Mouse (Mus musculus) stomach, embryonic 15.5 days (tissue): ENCODE results near the gene Ppp1r37. TPM values are rescaled to one million over a fixed set of nuclear protein-coding genes. Genes with fewer than 3 reads are reported as not detected.

Experiments used
- ATAC-seq: fragments of 200-750 bp; cut with Nextera tagmentation; 2 replicates; pipeline ENCODE4 v1.8.0; 2017; ENCODE audit warnings: low read depth, moderate number of reproducible peaks, moderate TSS enrichment; ENCODE audit not compliant: insufficient read depth, low FRiP score
- H3K27ac ChIP-seq: fragments of 300-500 bp; sonication (generic); 2 replicates; pipeline ENCODE4 v1.5.1; 2015; ENCODE audit warnings: mild to moderate bottlenecking, inconsistent platforms
- H3K27me3 ChIP-seq: fragments of 300-500 bp; sonication (generic); replicated peaks from 2 replicates; pipeline ENCODE4 v1.6.1; 2015; ENCODE audit warnings: inconsistent platforms
- H3K36me3 ChIP-seq: fragments of 300-500 bp; sonication (generic); 2 replicates; pipeline ENCODE4 v1.6.1; 2015; ENCODE audit warnings: inconsistent platforms
- H3K4me1 ChIP-seq: fragments of 300-500 bp; sonication (generic); 2 replicates; pipeline ENCODE4 v1.6.1; 2015; ENCODE audit warnings: inconsistent platforms
- H3K4me2 ChIP-seq: fragments of 300-500 bp; sonication (generic); 2 replicates; pipeline ENCODE4 v1.6.1; 2015; ENCODE audit warnings: mild to moderate bottlenecking, inconsistent platforms
- H3K4me3 ChIP-seq: fragments of 300-500 bp; sonication (generic); replicated peaks from 2 replicates; pipeline ENCODE4 v1.5.1; 2015; ENCODE audit warnings: inconsistent platforms
- H3K9ac ChIP-seq: fragments of 300-500 bp; sonication (generic); 2 replicates; pipeline ENCODE4 v1.6.1; 2015; ENCODE audit warnings: inconsistent platforms
- H3K9me3 ChIP-seq: fragments of 300-500 bp; sonication (generic); 2 replicates; pipeline ENCODE4 v1.6.1; 2016; ENCODE audit warnings: inconsistent platforms
- WGBS: fragments of 180-500 bp; shearing (Covaris S2); methylation state at CpG from one replicate; pipeline ENCODE4 v1.1.7; 2015; 5-methylcytosine and 5-hydroxymethylcytosine counted together
- polyA plus RNA-seq: library from polyadenylated mRNA; unstranded; fragments of >200 nt; fragmentation: Nextera tagmentation; extraction: Ambion mirVana; gene quantifications from 2 replicates; pipeline ENCODE4 v1.2.1, GENCODE M21; 2015

Ppp1r37 gene
- polyA plus RNA-seq, 1 experiment from 2014 or later, result 25.3 TPM

DNA sequence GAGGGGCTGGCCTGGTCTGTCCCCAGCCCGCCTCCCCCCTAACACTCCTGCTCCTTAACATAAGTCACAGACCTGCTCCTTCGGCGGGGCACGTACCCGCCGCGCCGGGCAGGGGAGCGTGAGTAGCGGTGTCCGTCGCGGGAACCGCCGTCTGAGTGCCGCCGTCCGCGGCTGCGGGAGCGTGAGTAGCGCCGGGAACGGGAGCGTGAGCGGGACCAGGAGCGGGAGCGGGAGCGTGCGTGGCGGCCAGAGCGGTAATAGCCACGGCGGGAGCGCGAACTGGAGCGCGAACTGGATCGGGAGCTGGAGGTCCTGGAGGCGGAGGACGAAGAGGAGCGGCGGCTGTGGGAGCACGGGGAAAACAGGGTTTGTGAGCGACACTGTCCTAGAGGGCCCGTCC lies 23.4 kb upstream of the Ppp1r37 start:
- peaks cover 86% of the 10 kb centered on the region for H3K36me3 ChIP-seq
- H3K9ac ChIP-seq, result no peak overlapping the region
- H3K4me2 ChIP-seq, result no peak overlapping the region
- H3K9me3 ChIP-seq, result no peaks in the 10 kb centered on the region
- no peak for ATAC-seq
- no peaks in the 10 kb centered on the region for H3K27me3 ChIP-seq
- no peaks in the 10 kb centered on the region for H3K4me1 ChIP-seq
- no peak overlapping the region for H3K27ac ChIP-seq
- no peak overlapping the region for H3K4me3 ChIP-seq
- WGBS, result 83% methylated on average over 46 of the region's 46 CpGs

DNA sequence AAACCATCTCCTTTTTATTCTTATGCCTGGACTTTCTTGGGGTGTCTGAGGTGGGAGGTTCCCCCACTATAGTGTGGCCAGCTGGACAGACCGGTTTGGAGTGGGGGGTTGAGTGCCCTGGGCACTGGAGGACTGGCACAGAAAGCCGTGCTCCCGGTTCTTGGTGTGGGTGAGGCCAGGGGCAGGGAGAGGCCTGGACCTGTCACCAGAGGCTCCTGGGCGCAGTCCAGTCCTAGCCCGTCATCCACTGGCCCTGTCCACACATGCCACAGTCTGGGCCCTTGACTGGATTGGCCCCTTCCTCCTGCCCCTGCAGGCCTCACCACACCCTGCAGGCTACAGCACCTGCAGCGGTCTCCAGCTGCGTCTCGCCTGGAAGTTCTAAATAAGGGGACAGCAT lies 17.8 kb upstream of the Ppp1r37 start:
- no peak for ATAC-seq
- Histone ChIP-seq H3K9ac (no peak overlapping the region), H3K27me3 (peaks cover 18% of the 10 kb centered on the region), H3K4me2 (no peak overlapping the region), H3K27ac (peak overlapping the region; percentile 59), H3K4me3 (no peak overlapping the region), H3K4me1 (peaks cover 14% of the 10 kb centered on the region), H3K9me3 (no peaks in the 10 kb centered on the region), H3K36me3 (peaks cover 41% of the 10 kb centered on the region)
- WGBS, result 83% methylated on average over 8 of the region's 8 CpGs

DNA sequence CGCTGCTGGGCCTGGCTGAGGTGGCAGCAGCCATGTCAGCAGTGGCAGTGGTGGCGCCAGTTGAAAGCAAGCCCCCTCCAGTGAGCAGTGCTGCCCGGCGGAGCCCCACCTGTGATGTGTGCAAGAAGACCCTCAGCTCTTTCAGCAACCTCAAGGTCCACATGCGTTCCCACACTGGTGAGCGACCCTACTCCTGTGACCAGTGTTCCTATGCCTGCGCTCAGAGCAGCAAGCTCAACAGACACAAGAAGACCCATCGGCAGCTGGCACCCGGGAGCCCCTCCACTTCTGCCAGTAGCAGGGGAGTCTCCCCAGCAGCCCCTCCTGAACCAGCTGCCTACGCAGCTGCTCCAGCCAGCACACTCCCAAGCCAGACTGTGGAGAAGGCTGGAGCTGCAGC lies 16.9 kb upstream of the Ppp1r37 start:
- Histone ChIP-seq H3K4me2 (no peak overlapping the region), H3K9me3 (no peaks in the 10 kb centered on the region), H3K27me3 (peaks cover 18% of the 10 kb centered on the region), H3K4me1 (peaks cover 14% of the 10 kb centered on the region), H3K9ac (no peak overlapping the region), H3K27ac (peak overlapping the region; percentile 59; the same call in 1 of the 2 replicates), H3K4me3 (no peak overlapping the region), H3K36me3 (peaks cover 35% of the 10 kb centered on the region)
- ATAC-seq, result no peak
- WGBS, result 85% methylated on average over 10 of the region's 10 CpGs

DNA sequence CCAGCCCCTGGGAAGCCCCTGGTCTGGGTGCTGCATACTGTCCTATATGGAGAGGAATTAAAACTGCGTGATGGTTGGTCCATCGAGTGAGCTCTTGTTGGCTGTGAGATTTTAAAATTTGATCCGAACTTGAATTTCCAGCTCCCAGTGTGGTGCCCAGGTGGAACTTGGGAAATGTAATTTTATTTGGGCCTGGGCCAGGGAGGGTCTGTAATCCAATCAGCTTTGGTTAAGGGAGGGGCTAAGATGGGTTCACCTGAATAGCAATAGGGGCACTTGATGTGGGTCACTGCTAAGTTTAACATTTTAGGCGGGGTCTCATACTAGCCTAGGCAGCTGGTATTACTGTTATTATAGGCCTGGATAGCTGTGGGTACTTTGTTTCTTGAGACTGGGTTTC lies 15.6 kb upstream of the Ppp1r37 start:
- Histone ChIP-seq H3K27me3 (peaks cover 18% of the 10 kb centered on the region), H3K27ac (no peak overlapping the region), H3K36me3 (peaks cover 22% of the 10 kb centered on the region), H3K4me1 (peaks cover 14% of the 10 kb centered on the region), H3K4me2 (peak overlapping the region; percentile 95), H3K9me3 (no peaks in the 10 kb centered on the region), H3K9ac (no peak overlapping the region), H3K4me3 (peak overlapping the region; percentile 45)
- WGBS, result 62% methylated on average over 4 of the region's 4 CpGs
- no peak for ATAC-seq

DNA sequence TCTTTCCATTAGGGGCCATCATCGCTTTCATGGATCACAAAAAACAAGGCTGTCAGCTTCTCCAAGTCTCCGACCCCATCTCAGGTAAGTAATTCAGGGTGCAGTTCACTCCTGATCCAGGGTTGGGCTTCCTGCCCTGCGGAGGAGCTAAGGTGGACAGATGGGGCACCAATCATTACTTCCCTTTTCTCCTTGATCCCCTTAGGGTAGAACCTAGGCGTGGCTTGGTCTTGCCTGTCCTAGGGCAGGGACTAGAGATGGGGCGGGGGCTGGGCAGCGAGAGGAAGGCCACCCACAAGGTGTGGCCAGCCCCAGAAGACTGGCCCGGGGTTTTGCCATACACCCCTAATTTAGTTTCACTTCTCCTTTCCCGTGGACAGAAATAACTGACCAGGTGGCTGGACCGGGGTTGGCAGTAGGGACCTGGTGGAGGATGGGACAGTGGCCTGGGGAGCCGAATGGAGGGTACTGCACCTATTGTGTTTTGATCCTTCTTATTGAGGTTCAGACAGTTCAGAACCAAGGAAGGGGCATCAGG lies 15.1 kb upstream of the Ppp1r37 start:
- H3K4me3 ChIP-seq, result peak overlapping the region; percentile 45
- H3K9ac ChIP-seq, result peak overlapping the region; percentile 33; the same call in 1 of the 2 replicates
- no peak for ATAC-seq
- H3K4me2 ChIP-seq, result peak overlapping the region; percentile 95
- H3K27me3 ChIP-seq, result peaks cover 18% of the 10 kb centered on the region
- H3K4me1 ChIP-seq, result peaks cover 14% of the 10 kb centered on the region
- H3K36me3 ChIP-seq, result peaks cover 20% of the 10 kb centered on the region
- no peaks in the 10 kb centered on the region for H3K9me3 ChIP-seq
- 16% methylated on average over 10 of the region's 10 CpGs for WGBS
- H3K27ac ChIP-seq, result no peak overlapping the region

DNA sequence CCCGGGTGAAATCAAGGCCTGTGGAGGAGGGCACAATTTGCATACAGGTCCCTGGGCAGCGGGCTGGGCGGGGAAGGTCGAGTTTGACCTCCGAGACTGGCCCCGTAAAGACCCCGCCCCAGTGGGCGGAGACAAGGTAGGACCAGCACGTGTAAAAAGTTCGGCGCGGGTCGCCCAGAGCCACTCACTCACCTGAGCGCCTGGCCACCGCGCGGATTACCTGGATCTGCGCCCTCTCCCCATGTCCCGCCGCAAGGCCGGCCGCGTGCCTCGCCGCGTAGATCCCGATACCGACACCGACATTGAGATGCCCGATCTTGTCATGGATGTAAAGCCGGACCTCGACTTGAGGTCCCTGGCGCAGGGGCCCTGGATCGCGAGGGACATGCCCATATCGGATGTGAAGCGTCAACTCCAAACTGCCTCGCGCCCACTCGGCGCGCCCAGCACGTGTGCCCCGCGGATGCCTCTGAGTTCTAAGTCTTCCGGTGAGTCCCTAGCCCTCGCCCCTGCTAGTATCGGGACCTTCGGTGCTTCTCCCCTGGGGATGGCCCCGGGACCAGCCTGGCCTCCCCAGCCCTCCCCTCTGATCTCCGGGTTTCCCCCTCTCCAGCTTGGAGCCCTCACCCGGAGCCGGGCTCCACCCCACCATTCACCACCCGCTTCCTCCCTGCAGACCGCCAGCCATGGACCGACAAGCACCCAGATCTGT lies 14.4 kb upstream of the Ppp1r37 start, which contains the start of the genes Zfp296 and Gemin7:
TSS of gene Zfp296 (plus strand) at position 147 of the 712 bp plus-strand sequence.
TSS of gene Gemin7 (minus strand) at position 455 of the 712 bp plus-strand sequence.
- no peaks in the 10 kb centered on the region for H3K9me3 ChIP-seq
- peaks cover 18% of the 10 kb centered on the region for H3K27me3 ChIP-seq
- 2% methylated on average over 56 of the region's 56 CpGs for WGBS
- H3K27ac ChIP-seq, result no peak within 1 kb of the TSS
- peak within 1 kb of the TSS; percentile 33; the same call in 1 of the 2 replicates for H3K9ac ChIP-seq
- ATAC-seq, result no peak
- peak within 1 kb of the TSS; percentile 95 for H3K4me2 ChIP-seq
- peaks cover 16% of the 10 kb centered on the region for H3K36me3 ChIP-seq
- H3K4me3 ChIP-seq, result peak within 1 kb of the TSS; percentile 45
- H3K4me1 ChIP-seq, result peaks cover 20% of the 10 kb centered on the region

DNA sequence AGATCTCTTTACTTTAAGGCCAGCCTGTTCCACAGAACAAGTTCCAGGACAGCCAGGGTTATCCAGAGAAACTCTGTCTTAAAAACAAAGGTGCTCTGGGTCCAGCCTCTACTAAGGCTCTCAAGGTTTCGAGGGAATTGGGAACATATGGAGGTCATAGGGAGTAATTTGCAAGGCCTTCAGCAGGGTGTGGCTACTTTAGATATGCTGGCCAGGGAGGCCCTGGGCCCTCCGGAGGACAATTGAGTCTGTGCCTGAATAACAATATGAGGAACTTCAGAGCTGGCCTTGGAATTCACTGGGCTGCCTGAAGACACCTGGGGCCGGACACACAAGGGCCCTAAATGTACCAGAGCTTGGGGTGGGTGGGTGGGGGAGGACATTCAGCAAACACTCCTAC lies 12.7 kb upstream of the Ppp1r37 start:
- peaks cover 18% of the 10 kb centered on the region for H3K27me3 ChIP-seq
- no peak overlapping the region for H3K4me2 ChIP-seq
- 0 out of 2 replicates have a peak, but pooled peaks cover 6% of the 10 kb centered on the region for H3K36me3 ChIP-seq
- H3K9ac ChIP-seq, result no peak overlapping the region
- no peak overlapping the region for H3K4me3 ChIP-seq
- H3K27ac ChIP-seq, result no peak overlapping the region
- no peak for ATAC-seq
- 57% methylated on average over 3 of the region's 3 CpGs for WGBS
- no peaks in the 10 kb centered on the region for H3K9me3 ChIP-seq
- H3K4me1 ChIP-seq, result peaks cover 27% of the 10 kb centered on the region

DNA sequence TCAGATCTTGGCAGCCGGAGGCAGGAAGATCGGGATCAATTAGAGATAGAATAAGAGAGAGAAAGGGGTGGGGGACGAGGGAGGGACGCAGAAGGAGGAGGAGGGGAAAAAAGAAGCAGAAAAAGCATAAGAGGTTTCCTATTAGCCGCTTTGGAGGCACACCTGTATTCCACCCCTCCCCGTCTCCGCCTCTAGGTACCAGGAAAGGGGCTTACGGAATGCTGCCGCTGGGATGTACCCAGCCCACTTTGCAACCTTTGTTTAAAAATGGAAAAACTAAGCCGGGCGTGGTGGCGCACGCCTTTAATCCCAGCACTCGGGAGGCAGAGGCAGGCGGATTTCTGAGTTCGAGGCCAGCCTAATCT lies 10.9 kb upstream of the Ppp1r37 start:
- peaks cover 27% of the 10 kb centered on the region for H3K4me1 ChIP-seq
- 0 out of 2 replicates have a peak, but pooled peaks have one; percentile 0 for ATAC-seq
- peak overlapping the region; percentile 65 for H3K9ac ChIP-seq
- peaks cover 18% of the 10 kb centered on the region for H3K27me3 ChIP-seq
- H3K36me3 ChIP-seq, result peaks cover 13% of the 10 kb centered on the region; the same call in 1 of the 2 replicates
- H3K9me3 ChIP-seq, result no peaks in the 10 kb centered on the region
- 17% methylated on average over 16 of the region's 16 CpGs for WGBS
- peak overlapping the region; percentile 72 for H3K4me3 ChIP-seq
- peak overlapping the region; percentile 91 for H3K4me2 ChIP-seq
- H3K27ac ChIP-seq, result peak overlapping the region; percentile 88

DNA sequence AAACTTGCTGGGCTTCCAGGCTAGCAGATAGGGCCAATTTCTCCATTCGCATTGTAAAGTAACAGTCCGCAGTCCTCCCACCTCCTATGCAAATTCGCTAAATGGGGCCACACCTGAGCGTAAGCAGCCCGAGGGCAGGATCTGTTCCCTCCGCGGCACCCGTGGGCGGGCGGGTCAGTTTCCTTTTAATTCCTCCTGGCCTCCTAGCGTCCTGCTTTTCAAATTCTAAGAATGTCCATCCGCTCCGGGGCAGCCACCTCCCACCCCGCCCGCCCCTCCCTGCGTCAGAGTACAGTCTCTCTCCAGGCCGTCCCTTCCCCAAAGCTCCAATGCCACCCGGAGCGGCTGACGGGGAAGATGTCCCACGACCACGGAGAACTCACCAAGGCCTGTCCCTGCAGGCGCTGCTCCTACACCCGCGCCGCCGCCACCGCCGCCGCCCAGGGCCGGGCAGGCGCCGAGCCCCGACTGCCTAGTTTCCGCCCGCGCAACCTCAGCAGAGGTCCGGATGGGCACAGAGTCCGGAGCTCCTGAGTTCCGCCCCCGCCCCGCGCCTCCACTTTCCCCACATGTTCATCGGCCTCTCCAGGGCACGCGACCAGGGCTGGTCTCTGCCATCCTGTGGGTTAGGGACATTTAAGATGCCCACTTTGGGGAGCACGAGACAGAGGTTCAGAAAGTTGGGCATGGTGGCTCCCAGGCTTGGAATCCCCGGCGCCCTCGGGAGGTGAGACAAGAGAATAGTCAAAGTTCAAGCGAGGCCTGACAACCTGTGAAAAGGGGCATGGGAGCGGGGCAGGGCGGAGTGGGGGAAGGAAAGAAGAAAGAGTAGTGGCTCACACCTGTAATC lies 10.3 kb upstream of the Ppp1r37 start:
- under 1% methylated on average over 53 of the region's 53 CpGs for WGBS
- peak overlapping the region; percentile 65 for H3K9ac ChIP-seq
- no peaks in the 10 kb centered on the region for H3K9me3 ChIP-seq
- peak overlapping the region; percentile 91 for H3K4me2 ChIP-seq
- peak overlapping the region; percentile 72 for H3K4me3 ChIP-seq
- H3K36me3 ChIP-seq, result peaks cover 13% of the 10 kb centered on the region; the same call in 1 of the 2 replicates
- H3K27ac ChIP-seq, result peak overlapping the region; percentile 88
- H3K27me3 ChIP-seq, result peaks cover 14% of the 10 kb centered on the region
- H3K4me1 ChIP-seq, result peaks cover 26% of the 10 kb centered on the region
- peak; percentile 87 for ATAC-seq

DNA sequence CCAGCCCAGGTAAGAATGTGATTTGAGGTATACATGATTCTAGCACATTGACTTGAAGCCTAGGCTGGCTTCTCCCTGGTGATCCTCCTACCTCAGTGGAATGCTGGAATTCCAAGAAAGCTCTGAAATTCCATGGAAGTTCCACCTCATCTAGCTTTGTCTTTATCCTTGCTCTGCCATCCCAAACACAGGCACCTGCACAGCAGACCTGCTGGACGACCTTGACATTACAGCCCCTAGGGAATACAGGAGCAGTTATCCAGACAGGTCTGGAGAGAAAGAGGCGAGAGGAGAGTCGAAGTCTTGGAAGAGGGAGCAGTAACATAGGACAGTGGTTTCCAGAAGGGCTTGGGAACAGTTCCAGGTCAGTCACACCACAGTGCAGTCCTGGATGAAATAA lies 6.8 kb upstream of the Ppp1r37 start:
- H3K9ac ChIP-seq, result no peak overlapping the region
- H3K36me3 ChIP-seq, result peaks cover 28% of the 10 kb centered on the region; the same call in 1 of the 2 replicates
- H3K27ac ChIP-seq, result no peak overlapping the region
- no peak for ATAC-seq
- no peak overlapping the region for H3K4me3 ChIP-seq
- no peak overlapping the region for H3K4me2 ChIP-seq
- H3K4me1 ChIP-seq, result peaks cover 13% of the 10 kb centered on the region; the same call in 1 of the 2 replicates
- WGBS, result 86% methylated on average over 3 of the region's 3 CpGs
- H3K27me3 ChIP-seq, result no peaks in the 10 kb centered on the region
- no peaks in the 10 kb centered on the region for H3K9me3 ChIP-seq

DNA sequence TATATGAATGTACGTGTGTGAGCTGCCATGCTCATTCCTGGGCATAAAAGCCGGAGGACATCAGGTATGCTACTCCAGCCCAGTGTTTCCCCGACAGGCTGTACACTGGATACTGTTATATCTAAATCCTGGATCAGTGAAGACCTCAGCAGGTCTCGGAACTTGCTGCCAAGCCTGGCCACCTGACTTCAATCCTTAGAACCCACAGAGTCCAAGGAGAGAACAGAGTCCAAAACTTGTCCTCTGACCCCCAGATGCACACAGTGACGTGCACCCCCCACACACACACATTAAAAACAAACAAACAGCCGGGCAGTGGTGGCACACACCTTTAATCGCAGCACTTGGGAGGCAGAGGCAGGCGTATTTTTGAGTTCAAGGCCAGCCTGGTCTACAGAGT lies 4.5 kb upstream of the Ppp1r37 start:
- Histone ChIP-seq H3K27me3 (no peaks in the 10 kb centered on the region), H3K36me3 (peaks cover 32% of the 10 kb centered on the region), H3K9me3 (no peaks in the 10 kb centered on the region), H3K9ac (no peak overlapping the region), H3K4me2 (no peak overlapping the region), H3K27ac (no peak overlapping the region), H3K4me3 (no peak overlapping the region), H3K4me1 (peaks cover 12% of the 10 kb centered on the region)
- 87% methylated on average over 8 of the region's 8 CpGs for WGBS
- no peak for ATAC-seq
